Mouse (Mus musculus): ENCODE results near the gene March11. TPM values are rescaled to one million over a fixed set of nuclear protein-coding genes. Genes with fewer than 3 reads are reported as not detected.

The March11 gene
- polyA plus RNA-seq, 1 experiment from 2014 or later: not detected

DNA sequence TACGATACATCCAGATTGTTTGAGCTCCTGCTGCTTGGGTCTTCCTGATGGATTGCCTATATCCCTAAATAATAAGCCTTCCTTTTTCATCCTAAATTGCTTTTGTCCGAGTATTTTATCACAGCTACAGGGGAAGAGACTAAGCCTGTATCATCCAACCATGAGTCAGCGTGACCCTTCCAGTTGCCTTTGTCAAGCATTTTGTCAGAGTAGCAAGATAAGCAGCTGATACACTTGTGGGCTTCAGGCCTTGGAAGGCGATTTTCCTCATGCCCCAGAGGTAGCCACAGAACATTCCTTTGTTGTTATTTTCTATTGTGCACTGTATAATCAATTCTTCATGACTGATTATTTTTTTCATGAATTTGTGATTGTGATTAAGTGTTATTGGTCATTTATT lies 14.0 kb downstream of the March11 start:
- Histone ChIP-seq H3K4me2 (no peak overlapping the region), H3K9me3 (replicated peaks) (no peaks in the 10 kb centered on the region), H3K27ac (no peak overlapping the region), H3K27me3 (no peaks in the 10 kb centered on the region), H3K4me3 (replicated peaks) (no peak overlapping the region), H3K36me3 (no peaks in the 10 kb centered on the region), H3K4me1 (replicated peaks) (no peaks in the 10 kb centered on the region), H3K9ac (no peak overlapping the region)
- 57% methylated on average over 4 of the region's 4 CpGs for WGBS (ENCODE audit: insufficient replicate concordance)
- no peak for ATAC-seq (ENCODE audit: low read depth)
- DNase-seq: no peak

DNA sequence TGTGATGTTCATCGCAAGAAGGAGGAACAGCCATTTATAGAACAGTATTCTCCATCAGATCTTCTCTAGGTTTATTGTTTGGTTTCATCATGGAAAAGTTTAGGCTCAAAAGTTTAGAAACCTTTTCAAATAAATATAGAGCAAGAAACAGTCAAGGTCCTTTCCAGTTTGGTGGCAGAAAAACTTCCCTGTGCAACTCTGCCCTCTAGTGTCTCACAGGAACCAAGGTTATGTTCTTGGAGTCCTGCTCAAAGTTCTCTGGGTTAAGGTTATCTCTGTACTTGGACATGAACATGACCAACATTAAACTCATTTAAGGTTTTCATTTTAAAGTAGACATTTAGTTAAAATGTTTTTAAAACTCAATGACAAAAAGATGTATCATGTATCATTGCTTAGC lies 18.3 kb downstream of the March11 start:
- no peak overlapping the region for H3K27ac ChIP-seq
- no peaks in the 10 kb centered on the region for H3K4me1 ChIP-seq (replicated peaks)
- ATAC-seq (ENCODE audit: low read depth) (no peak), DNase-seq (no peak)
- H3K4me3 ChIP-seq (replicated peaks): no peak overlapping the region
- 76% methylated on average over 1 of the region's 1 CpGs for WGBS (ENCODE audit: insufficient replicate concordance)
- H3K9ac ChIP-seq: no peak overlapping the region
- no peaks in the 10 kb centered on the region for H3K36me3 ChIP-seq
- H3K27me3 ChIP-seq: no peaks in the 10 kb centered on the region
- no peaks in the 10 kb centered on the region for H3K9me3 ChIP-seq (replicated peaks)
- no peak overlapping the region for H3K4me2 ChIP-seq

DNA sequence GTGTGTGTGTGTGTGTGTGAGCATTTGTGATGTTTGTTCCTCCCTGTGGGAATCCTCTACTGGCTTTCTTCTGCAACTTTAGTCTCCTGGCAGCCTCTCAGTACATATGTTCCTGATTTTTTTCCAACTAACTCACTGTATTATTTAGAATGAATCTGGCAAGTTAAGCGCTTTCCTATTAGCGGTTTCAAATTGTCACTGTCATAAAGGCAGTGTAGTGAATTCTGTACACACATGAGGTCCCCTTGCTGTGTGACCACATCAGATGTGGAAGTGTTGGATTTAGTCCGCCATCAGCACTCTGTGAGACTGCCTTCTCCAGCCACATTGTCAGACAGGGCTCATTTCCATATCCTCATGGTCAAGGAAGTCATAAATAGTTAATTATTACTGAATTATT lies 26.9 kb downstream of the March11 start:
- ATAC-seq (ENCODE audit: low read depth) (no peak), DNase-seq (no peak)
- Histone ChIP-seq H3K9me3 (replicated peaks) (no peaks in the 10 kb centered on the region), H3K9ac (no peak overlapping the region), H3K27me3 (no peaks in the 10 kb centered on the region), H3K4me1 (replicated peaks) (no peaks in the 10 kb centered on the region), H3K36me3 (no peaks in the 10 kb centered on the region), H3K27ac (no peak overlapping the region), H3K4me3 (replicated peaks) (no peak overlapping the region), H3K4me2 (no peak overlapping the region)
- WGBS (ENCODE audit: insufficient replicate concordance): 76% methylated on average over 3 of the region's 3 CpGs

- Histone ChIP-seq H3K27ac (no peak overlapping the region), H3K4me2 (no peak overlapping the region), H3K9ac (no peak overlapping the region), H3K4me3 (replicated peaks) (no peak overlapping the region), H3K9me3 (replicated peaks) (no peaks in the 10 kb centered on the region), H3K4me1 (replicated peaks) (no peaks in the 10 kb centered on the region), H3K36me3 (no peaks in the 10 kb centered on the region), H3K27me3 (no peaks in the 10 kb centered on the region)
- 69% methylated on average over 2 of the region's 2 CpGs for WGBS (ENCODE audit: insufficient replicate concordance)
- ATAC-seq (ENCODE audit: low read depth): no peak
- DNase-seq: no peak
Observed at GRCm38 (mm10) chr15:26337775-26338174, 28.9 kb downstream of the March11 start.

GRCm38 (mm10) chr15:26338343-26338742 lies 29.5 kb downstream of the March11 start:
- no peaks in the 10 kb centered on the region for H3K36me3 ChIP-seq
- DNase-seq: no peak
- H3K4me1 ChIP-seq (replicated peaks): no peaks in the 10 kb centered on the region
- H3K27ac ChIP-seq: no peak overlapping the region
- H3K9me3 ChIP-seq (replicated peaks): no peaks in the 10 kb centered on the region
- no peak for ATAC-seq (ENCODE audit: low read depth)
- H3K9ac ChIP-seq: no peak overlapping the region
- H3K27me3 ChIP-seq: no peaks in the 10 kb centered on the region
- 76% methylated on average over 4 of the region's 4 CpGs for WGBS (ENCODE audit: insufficient replicate concordance)
- H3K4me2 ChIP-seq: no peak overlapping the region
- no peak overlapping the region for H3K4me3 ChIP-seq (replicated peaks)

DNA sequence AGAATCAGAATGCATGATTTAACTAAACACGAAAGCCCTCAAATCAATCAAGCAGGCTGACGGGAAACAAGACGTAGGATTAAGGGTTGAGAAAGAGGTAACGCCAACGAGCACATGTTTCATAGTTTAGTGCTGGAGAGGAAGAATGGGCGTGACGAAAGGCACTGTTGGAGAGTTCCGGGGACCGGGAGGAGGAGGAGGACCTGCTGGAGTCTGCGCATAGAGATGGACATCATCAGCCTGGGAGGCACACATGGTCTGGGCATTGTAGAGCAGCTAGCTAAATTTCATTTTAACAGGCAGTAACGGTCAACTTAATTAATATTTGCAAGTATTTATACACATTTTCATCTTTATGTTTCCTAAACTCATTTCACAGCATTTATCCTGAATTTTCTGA lies 31.6 kb downstream of the March11 start:
- WGBS (ENCODE audit: insufficient replicate concordance): 80% methylated on average over 11 of the region's 11 CpGs
- no peak for ATAC-seq (ENCODE audit: low read depth)
- H3K9me3 ChIP-seq (replicated peaks): no peaks in the 10 kb centered on the region
- DNase-seq: no peak
- H3K27me3 ChIP-seq: no peaks in the 10 kb centered on the region
- no peak overlapping the region for H3K4me2 ChIP-seq
- H3K4me3 ChIP-seq (replicated peaks): no peak overlapping the region
- no peak overlapping the region for H3K9ac ChIP-seq
- H3K4me1 ChIP-seq (replicated peaks): no peaks in the 10 kb centered on the region
- H3K36me3 ChIP-seq: no peaks in the 10 kb centered on the region
- H3K27ac ChIP-seq: no peak overlapping the region

GRCm38 (mm10) chr15:26340966-26341365 lies 32.1 kb downstream of the March11 start:
- H3K4me3 ChIP-seq (replicated peaks): no peak overlapping the region
- H3K27ac ChIP-seq: no peak overlapping the region
- ATAC-seq (ENCODE audit: low read depth) (no peak), DNase-seq (no peak)
- H3K4me1 ChIP-seq (replicated peaks): no peaks in the 10 kb centered on the region
- H3K9me3 ChIP-seq (replicated peaks): no peaks in the 10 kb centered on the region
- WGBS (ENCODE audit: insufficient replicate concordance): 61% methylated on average over 6 of the region's 6 CpGs
- no peak overlapping the region for H3K9ac ChIP-seq
- no peaks in the 10 kb centered on the region for H3K27me3 ChIP-seq
- H3K4me2 ChIP-seq: no peak overlapping the region
- H3K36me3 ChIP-seq: no peaks in the 10 kb centered on the region

- ATAC-seq (ENCODE audit: low read depth) (no peak), DNase-seq (no peak)
- 74% methylated on average over 5 of the region's 5 CpGs for WGBS (ENCODE audit: insufficient replicate concordance)
- no peaks in the 10 kb centered on the region for H3K9me3 ChIP-seq (replicated peaks)
- H3K27me3 ChIP-seq: no peaks in the 10 kb centered on the region
- H3K27ac ChIP-seq: no peak overlapping the region
- H3K36me3 ChIP-seq: no peaks in the 10 kb centered on the region
- H3K4me3 ChIP-seq (replicated peaks): no peak overlapping the region
- H3K9ac ChIP-seq: no peak overlapping the region
- no peaks in the 10 kb centered on the region for H3K4me1 ChIP-seq (replicated peaks)
- H3K4me2 ChIP-seq: no peak overlapping the region
Observed at GRCm38 (mm10) chr15:26344329-26344728, 35.5 kb downstream of the March11 start.

GRCm38 (mm10) chr15:26353656-26354055 lies 44.8 kb downstream of the March11 start:
- Histone ChIP-seq H3K27ac (no peak overlapping the region), H3K4me1 (replicated peaks) (no peaks in the 10 kb centered on the region), H3K4me2 (no peak overlapping the region), H3K36me3 (no peaks in the 10 kb centered on the region), H3K9me3 (replicated peaks) (no peaks in the 10 kb centered on the region), H3K4me3 (replicated peaks) (no peak overlapping the region), H3K27me3 (no peaks in the 10 kb centered on the region), H3K9ac (no peak overlapping the region)
- DNase-seq (no peak), ATAC-seq (ENCODE audit: low read depth) (no peak)

DNA sequence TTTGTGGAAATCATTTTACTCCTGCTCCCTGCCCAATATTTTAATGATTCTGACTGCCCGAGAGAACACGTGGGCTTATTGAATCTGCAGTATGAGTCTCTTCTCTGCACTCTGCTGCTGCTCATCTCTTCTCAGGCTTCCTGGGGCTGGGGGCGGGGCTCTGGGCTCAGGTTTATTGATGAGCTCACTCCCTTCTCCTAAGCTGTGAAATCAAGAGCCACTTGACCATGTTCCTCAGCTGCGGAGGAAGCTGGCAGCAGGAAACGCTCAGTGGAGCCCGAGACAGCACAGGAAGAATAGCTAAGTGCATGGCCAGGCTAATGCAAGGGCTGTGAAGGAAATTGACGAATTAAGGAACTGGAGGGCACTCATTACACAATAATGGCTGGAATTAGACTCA lies 56.5 kb downstream of the March11 start:
- Histone ChIP-seq H3K27ac (no peak overlapping the region), H3K4me2 (no peak overlapping the region), H3K36me3 (no peaks in the 10 kb centered on the region), H3K9me3 (replicated peaks) (no peaks in the 10 kb centered on the region), H3K4me3 (replicated peaks) (no peak overlapping the region), H3K4me1 (replicated peaks) (no peaks in the 10 kb centered on the region), H3K27me3 (no peaks in the 10 kb centered on the region), H3K9ac (no peak overlapping the region)
- ATAC-seq (ENCODE audit: low read depth): no peak
- DNase-seq: no peak
- 7% methylated on average over 7 of the region's 7 CpGs for WGBS (ENCODE audit: insufficient replicate concordance)

DNA sequence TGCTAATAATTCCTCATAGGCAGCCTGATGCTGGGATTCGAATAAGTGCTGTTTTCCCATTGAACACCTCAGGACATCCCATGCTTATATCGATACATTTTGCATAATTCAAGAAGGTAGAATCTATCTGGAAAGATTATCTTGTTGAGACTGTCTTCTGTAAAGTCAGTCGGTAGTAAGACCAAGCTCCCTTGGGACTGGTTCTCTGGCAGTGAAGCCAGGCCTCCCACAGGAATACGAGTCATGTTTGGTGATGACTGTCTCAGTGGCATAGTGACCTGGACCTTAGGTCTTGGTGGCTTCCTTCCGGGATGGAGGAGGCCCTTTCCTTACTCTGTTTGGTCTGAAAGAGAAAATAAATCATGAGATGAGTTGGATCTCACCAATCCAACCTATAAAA lies 57.7 kb downstream of the March11 start:
- ATAC-seq (ENCODE audit: low read depth) (no peak), DNase-seq (no peak)
- H3K4me3 ChIP-seq (replicated peaks): no peak overlapping the region
- WGBS (ENCODE audit: insufficient replicate concordance): 54% methylated on average over 5 of the region's 5 CpGs
- no peaks in the 10 kb centered on the region for H3K9me3 ChIP-seq (replicated peaks)
- no peaks in the 10 kb centered on the region for H3K36me3 ChIP-seq
- H3K4me1 ChIP-seq (replicated peaks): no peaks in the 10 kb centered on the region
- H3K27ac ChIP-seq: no peak overlapping the region
- H3K27me3 ChIP-seq: no peaks in the 10 kb centered on the region
- H3K4me2 ChIP-seq: no peak overlapping the region
- no peak overlapping the region for H3K9ac ChIP-seq

DNA sequence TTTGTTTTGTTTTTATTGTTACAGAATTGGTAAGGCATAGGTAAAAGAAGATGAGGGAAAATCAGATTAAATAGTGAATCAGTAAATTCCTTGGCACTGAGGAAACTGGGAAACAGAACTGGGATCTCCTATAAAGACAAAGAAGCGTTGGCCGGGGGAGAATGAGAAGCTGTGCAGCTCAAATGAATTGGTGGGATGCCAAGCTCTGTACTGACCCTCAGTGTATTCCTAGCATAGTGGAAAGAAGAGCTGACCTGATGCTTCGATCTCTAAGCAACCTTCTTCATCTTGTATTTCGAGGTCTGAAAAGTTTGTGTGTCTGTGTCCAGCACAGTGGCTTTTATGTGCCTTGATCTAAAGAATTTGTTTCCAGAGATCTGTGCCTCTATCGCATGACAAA lies 64.9 kb downstream of the March11 start:
- no peak overlapping the region for H3K27ac ChIP-seq
- 66% methylated on average over 5 of the region's 5 CpGs for WGBS (ENCODE audit: insufficient replicate concordance)

GRCm38 (mm10) chr15:26374232-26374631 lies 65.4 kb downstream of the March11 start:
- no peaks in the 10 kb centered on the region for H3K9me3 ChIP-seq (replicated peaks)
- 39% methylated on average over 2 of the region's 2 CpGs for WGBS (ENCODE audit: insufficient replicate concordance)
- H3K27me3 ChIP-seq: no peaks in the 10 kb centered on the region
- DNase-seq (no peak), ATAC-seq (ENCODE audit: low read depth) (no peak)
- no peak overlapping the region for H3K4me3 ChIP-seq (replicated peaks)
- H3K27ac ChIP-seq: no peak overlapping the region
- no peaks in the 10 kb centered on the region for H3K4me1 ChIP-seq (replicated peaks)
- H3K4me2 ChIP-seq: no peak overlapping the region
- no peaks in the 10 kb centered on the region for H3K36me3 ChIP-seq
- no peak overlapping the region for H3K9ac ChIP-seq

More for the DNA sequence above, 64.9 kb downstream of the March11 start:
- H3K4me3 ChIP-seq (replicated peaks): no peak overlapping the region
- H3K36me3 ChIP-seq: no peaks in the 10 kb centered on the region
- no peak overlapping the region for H3K9ac ChIP-seq
- no peak for ATAC-seq (ENCODE audit: low read depth)
- no peaks in the 10 kb centered on the region for H3K4me1 ChIP-seq (replicated peaks)
- H3K9me3 ChIP-seq (replicated peaks): no peaks in the 10 kb centered on the region
- no peaks in the 10 kb centered on the region for H3K27me3 ChIP-seq
- DNase-seq: no peak
- H3K4me2 ChIP-seq: no peak overlapping the region
